Mouse (Mus musculus) cerebellum, adult 2 months (tissue): ENCODE results near the gene Rft1.

Experiments used
- CTCF ChIP-seq: fragments of 200-500 bp; IDR thresholded peaks from 2 replicates; pipeline ENCODE4 v1.5.1; 2011; ENCODE audit warnings: low read depth, mild to moderate bottlenecking, control low read depth, low read length, moderate library complexity, borderline replicate concordance; ENCODE audit not compliant: insufficient read depth
- POLR2A ChIP-seq: fragments of 200-500 bp; IDR thresholded peaks from 2 replicates; pipeline ENCODE4 v1.6.1; 2011; ENCODE audit warnings: low read length, control low read depth, borderline replicate concordance; ENCODE audit not compliant: insufficient read depth

GRCm38 (mm10) chr14:30625131-30625807 lies 28.9 kb upstream of the Rft1 start:
- TF ChIP-seq POLR2A (no peak), CTCF (no peak)
